Mouse (Mus musculus) neural tube, embryonic 12.5 days (tissue): Measurements from ENCODE around the gene Pdzd2. TPM values are rescaled to one million over a fixed set of nuclear protein-coding genes. Genes with fewer than 3 reads are reported as not detected.

Source experiments
- ATAC-seq: fragments of 200-750 bp; cut with Nextera tagmentation; 2 replicates; pipeline ENCODE4 v1.8.0; 2017; ENCODE audit warnings: low read depth, mild to moderate bottlenecking, moderate TSS enrichment, moderate library complexity; ENCODE audit not compliant: low FRiP score
- H3K27ac ChIP-seq: fragments of 300-500 bp; sonication (generic); 2 replicates; pipeline ENCODE4 v1.5.1; 2016
- H3K27me3 ChIP-seq: fragments of 300-500 bp; sonication (generic); replicated peaks from 2 replicates; pipeline ENCODE4 v1.6.1; 2016; ENCODE audit warnings: mild to moderate bottlenecking
- H3K36me3 ChIP-seq: fragments of 300-500 bp; sonication (generic); 2 replicates; pipeline ENCODE4 v1.6.1; 2016; ENCODE audit warnings: mild to moderate bottlenecking
- H3K4me1 ChIP-seq: fragments of 300-500 bp; sonication (generic); 2 replicates; pipeline ENCODE4 v1.6.1; 2016
- H3K4me2 ChIP-seq: fragments of 300-500 bp; sonication (generic); replicated peaks from 2 replicates; pipeline ENCODE4 v1.6.1; 2016; ENCODE audit warnings: mild to moderate bottlenecking
- H3K4me3 ChIP-seq: fragments of 300-500 bp; sonication (generic); 2 replicates; pipeline ENCODE4 v1.5.1; 2016
- H3K9ac ChIP-seq: fragments of 300-500 bp; sonication (generic); 2 replicates; pipeline ENCODE4 v1.6.1; 2016; ENCODE audit warnings: mild to moderate bottlenecking
- H3K9me3 ChIP-seq: fragments of 300-500 bp; sonication (generic); 2 replicates; pipeline ENCODE4 v1.6.1; 2016; ENCODE audit warnings: mild to moderate bottlenecking
- WGBS: fragments of 180-500 bp; shearing (Covaris S2); methylation state at CpG from one replicate; pipeline ENCODE4 v1.1.7; 2016; 5-methylcytosine and 5-hydroxymethylcytosine counted together
- polyA plus RNA-seq: library from polyadenylated mRNA; unstranded; fragments of >200 nt; fragmentation: Nextera tagmentation; extraction: Ambion mirVana; gene quantifications from 2 replicates; pipeline ENCODE4 v1.2.1, GENCODE M21; 2016

Gene Pdzd2
- polyA plus RNA-seq, 1 experiment from 2014 or later = 7.3 TPM

DNA sequence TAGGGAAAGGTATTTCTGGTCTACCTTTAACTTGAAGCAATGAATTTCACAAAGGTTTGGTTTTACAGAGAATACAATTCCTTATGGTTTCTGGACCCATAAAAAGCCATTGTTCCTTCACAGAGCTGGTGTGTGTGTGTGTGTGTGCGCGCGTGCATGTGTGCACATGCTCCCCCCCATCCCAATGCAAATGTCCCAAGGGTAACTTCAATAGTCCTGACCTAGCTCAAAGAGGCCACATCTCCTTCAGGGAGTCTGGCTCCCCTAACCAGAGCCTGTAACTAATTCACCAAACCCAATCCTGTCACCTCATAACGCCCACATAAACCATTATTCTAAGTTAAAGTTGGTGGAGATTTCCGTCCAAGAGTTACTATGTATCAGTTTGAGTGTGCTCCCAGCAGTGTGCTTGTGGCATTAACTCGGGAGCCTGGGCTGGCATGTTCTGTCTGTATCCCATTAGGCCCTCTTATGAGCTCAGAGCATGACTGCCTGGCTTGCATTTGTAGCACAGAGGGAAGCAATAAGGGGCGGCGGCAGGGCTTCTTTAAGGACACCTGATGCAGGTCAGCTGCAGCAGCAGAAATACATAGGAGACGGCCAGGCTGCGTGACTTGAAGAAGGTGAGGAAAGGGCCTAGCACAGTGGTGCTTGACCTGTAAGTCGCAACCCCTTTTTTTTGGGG lies 200.0 kb downstream of the Pdzd2 start:
- H3K4me3 ChIP-seq = no peak overlapping the region
- H3K27me3 ChIP-seq = no peaks in the 10 kb centered on the region
- ATAC-seq = no peak
- no peaks in the 10 kb centered on the region for H3K4me1 ChIP-seq
- no peaks in the 10 kb centered on the region for H3K9me3 ChIP-seq
- 88% methylated on average over 11 of the region's 11 CpGs for WGBS
- H3K9ac ChIP-seq = no peak overlapping the region
- H3K27ac ChIP-seq = no peak overlapping the region
- H3K4me2 ChIP-seq = no peak overlapping the region
- H3K36me3 ChIP-seq = no peaks in the 10 kb centered on the region

DNA sequence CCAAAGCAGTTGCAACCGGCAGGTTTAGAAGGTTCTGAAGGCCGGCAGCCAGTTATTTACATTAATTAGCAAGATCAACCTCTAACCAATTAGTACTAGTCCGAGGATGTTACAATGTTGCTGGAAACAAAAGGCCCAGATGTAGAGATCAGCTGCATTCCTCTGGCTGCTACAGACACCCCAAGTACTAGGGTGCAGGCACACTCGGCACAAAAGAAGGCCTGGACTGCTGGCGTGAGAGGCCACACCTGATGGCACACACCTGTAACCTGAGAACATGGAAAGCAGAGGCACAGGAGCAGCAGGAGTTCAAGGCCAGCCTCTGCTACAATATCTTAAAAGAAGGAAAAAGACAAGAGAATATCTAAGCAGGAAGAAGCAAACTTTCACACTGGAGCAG lies 206.5 kb downstream of the Pdzd2 start:
- 86% methylated on average over 5 of the region's 5 CpGs for WGBS
- Histone ChIP-seq H3K9ac (no peak overlapping the region), H3K27ac (no peak overlapping the region), H3K36me3 (no peaks in the 10 kb centered on the region), H3K4me2 (no peak overlapping the region), H3K4me1 (no peaks in the 10 kb centered on the region), H3K27me3 (no peaks in the 10 kb centered on the region), H3K4me3 (no peak overlapping the region), H3K9me3 (no peaks in the 10 kb centered on the region)
- no peak for ATAC-seq

DNA sequence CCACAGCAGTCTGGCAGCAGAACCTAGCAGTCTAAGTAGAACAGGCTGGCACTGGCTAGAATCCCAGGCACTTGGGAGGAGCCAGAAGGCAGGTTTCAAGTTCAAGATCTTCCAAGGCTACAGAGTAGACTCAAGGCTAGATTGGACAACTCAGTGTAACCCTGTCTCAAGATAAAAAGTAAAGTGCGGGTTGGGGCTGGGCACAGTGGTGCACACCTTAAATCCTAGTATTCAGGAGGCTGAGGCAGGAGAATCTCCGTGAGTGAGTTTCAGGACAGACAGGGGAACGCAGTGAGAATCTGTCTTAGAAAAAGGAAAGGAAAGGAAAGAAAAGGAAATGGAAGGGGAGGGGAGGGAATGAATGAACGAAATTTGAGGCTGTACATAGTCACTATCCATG lies 207.2 kb downstream of the Pdzd2 start:
- ATAC-seq = no peak
- 90% methylated on average over 4 of the region's 4 CpGs for WGBS
- Histone ChIP-seq H3K27me3 (no peaks in the 10 kb centered on the region), H3K27ac (no peak overlapping the region), H3K36me3 (no peaks in the 10 kb centered on the region), H3K4me3 (no peak overlapping the region), H3K4me2 (no peak overlapping the region), H3K4me1 (no peaks in the 10 kb centered on the region), H3K9ac (no peak overlapping the region), H3K9me3 (no peaks in the 10 kb centered on the region)

DNA sequence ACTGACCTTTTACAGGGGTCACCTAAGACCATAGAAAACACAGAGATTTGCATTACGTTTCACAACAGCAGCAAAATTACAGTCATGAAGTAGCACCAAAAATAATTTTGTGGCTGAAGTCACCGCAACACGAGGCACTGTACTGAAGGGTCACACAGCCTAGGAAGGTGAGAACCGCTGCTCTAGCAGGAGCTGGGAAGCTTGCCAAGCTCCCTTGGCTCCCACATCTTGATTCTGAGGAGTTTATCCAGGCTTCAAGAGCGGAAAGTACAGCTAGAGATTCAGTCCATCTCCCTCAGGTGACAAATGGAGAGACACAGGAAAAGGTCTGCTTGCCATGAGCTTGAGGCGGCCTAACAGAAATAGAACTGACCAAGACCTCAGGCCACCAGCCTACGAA lies 216.9 kb downstream of the Pdzd2 start:
- Histone ChIP-seq H3K27ac (no peak overlapping the region), H3K4me1 (peaks cover 7% of the 10 kb centered on the region; the same call in 1 of the 2 replicates), H3K9me3 (no peaks in the 10 kb centered on the region), H3K9ac (no peak overlapping the region), H3K4me2 (no peak overlapping the region), H3K36me3 (no peaks in the 10 kb centered on the region), H3K27me3 (no peaks in the 10 kb centered on the region), H3K4me3 (no peak overlapping the region)
- WGBS = 86% methylated on average over 7 of the region's 7 CpGs
- no peak for ATAC-seq

- Histone ChIP-seq H3K9ac (no peak overlapping the region), H3K36me3 (no peaks in the 10 kb centered on the region), H3K4me2 (no peak overlapping the region), H3K9me3 (no peaks in the 10 kb centered on the region), H3K27ac (no peak overlapping the region), H3K4me3 (no peak overlapping the region), H3K27me3 (no peaks in the 10 kb centered on the region), H3K4me1 (peaks cover 11% of the 10 kb centered on the region; the same call in 1 of the 2 replicates)
- ATAC-seq = 0 out of 2 replicates have a peak, but pooled peaks have one; percentile 38
- 75% methylated on average over 9 of the region's 9 CpGs for WGBS
These were observed 219.4 kb downstream of the Pdzd2 start for GRCm38 (mm10) chr15:12520292-12520691.

GRCm38 (mm10) chr15:12518370-12518973 lies 221.3 kb downstream of the Pdzd2 start:
- no peak for ATAC-seq
- no peak overlapping the region for H3K4me2 ChIP-seq
- H3K4me3 ChIP-seq = no peak overlapping the region
- no peak overlapping the region for H3K27ac ChIP-seq
- H3K36me3 ChIP-seq = no peaks in the 10 kb centered on the region
- H3K4me1 ChIP-seq = peaks cover 11% of the 10 kb centered on the region; the same call in 1 of the 2 replicates
- no peak overlapping the region for H3K9ac ChIP-seq
- H3K27me3 ChIP-seq = no peaks in the 10 kb centered on the region
- H3K9me3 ChIP-seq = no peaks in the 10 kb centered on the region
- 63% methylated on average over 14 of the region's 14 CpGs for WGBS

- WGBS = 59% methylated on average over 9 of the region's 9 CpGs
- ATAC-seq = no peak
These were observed 222.4 kb downstream of the Pdzd2 start for GRCm38 (mm10) chr15:12517314-12517813.

DNA sequence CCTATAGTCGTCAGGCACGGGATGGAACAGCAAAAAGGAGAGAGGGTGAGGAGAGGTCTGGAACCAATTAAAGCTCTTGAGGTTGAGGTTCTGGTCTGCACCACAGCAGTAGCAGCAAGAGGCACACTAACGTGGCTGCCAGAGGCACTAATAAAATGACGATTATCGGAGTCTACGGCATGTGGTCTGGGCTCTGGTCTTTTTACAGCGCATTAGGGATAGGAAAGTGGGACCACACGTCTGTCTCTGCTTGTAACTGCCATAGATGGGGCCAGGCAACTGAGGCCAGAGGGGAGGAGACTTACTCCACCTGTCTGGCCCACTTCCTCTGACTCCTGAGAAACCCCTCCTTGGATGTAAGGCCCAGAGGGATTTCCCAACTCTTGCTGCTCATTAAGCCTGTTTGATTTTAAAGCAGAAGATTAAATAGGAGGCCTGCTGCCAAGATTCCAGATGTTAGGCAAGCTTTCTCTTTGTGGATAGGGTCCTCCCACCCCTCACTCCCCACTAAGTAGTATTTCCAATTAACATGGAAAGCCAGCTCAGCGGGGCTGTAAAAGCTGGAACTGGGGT lies 224.4 kb downstream of the Pdzd2 start:
- Histone ChIP-seq H3K36me3 (no peaks in the 10 kb centered on the region), H3K4me2 (no peak overlapping the region), H3K27me3 (no peaks in the 10 kb centered on the region), H3K9ac (no peak overlapping the region), H3K4me1 (peaks cover 11% of the 10 kb centered on the region; the same call in 1 of the 2 replicates), H3K27ac (no peak overlapping the region), H3K4me3 (no peak overlapping the region), H3K9me3 (no peaks in the 10 kb centered on the region)
- WGBS = 55% methylated on average over 9 of the region's 9 CpGs
- no peak for ATAC-seq

More at GRCm38 (mm10) chr15:12517314-12517813, 222.4 kb downstream of the Pdzd2 start:
- no peaks in the 10 kb centered on the region for H3K9me3 ChIP-seq
- no peak overlapping the region for H3K27ac ChIP-seq
- H3K36me3 ChIP-seq = no peaks in the 10 kb centered on the region
- no peak overlapping the region for H3K9ac ChIP-seq
- H3K27me3 ChIP-seq = no peaks in the 10 kb centered on the region
- peaks cover 11% of the 10 kb centered on the region; the same call in 1 of the 2 replicates for H3K4me1 ChIP-seq
- H3K4me2 ChIP-seq = no peak overlapping the region
- H3K4me3 ChIP-seq = no peak overlapping the region

GRCm38 (mm10) chr15:12513526-12513925 lies 226.2 kb downstream of the Pdzd2 start:
- Histone ChIP-seq H3K27me3 (no peaks in the 10 kb centered on the region), H3K4me1 (peaks cover 11% of the 10 kb centered on the region; the same call in 1 of the 2 replicates), H3K36me3 (no peaks in the 10 kb centered on the region), H3K9me3 (no peaks in the 10 kb centered on the region), H3K4me3 (no peak overlapping the region), H3K27ac (no peak overlapping the region), H3K4me2 (no peak overlapping the region), H3K9ac (no peak overlapping the region)
- WGBS = 83% methylated on average over 9 of the region's 9 CpGs
- no peak for ATAC-seq

- 92% methylated on average over 10 of the region's 10 CpGs for WGBS
- no peak for ATAC-seq
- no peaks in the 10 kb centered on the region for H3K9me3 ChIP-seq
These were observed 230.9 kb downstream of the Pdzd2 start for GRCm38 (mm10) chr15:12508765-12509377.

DNA sequence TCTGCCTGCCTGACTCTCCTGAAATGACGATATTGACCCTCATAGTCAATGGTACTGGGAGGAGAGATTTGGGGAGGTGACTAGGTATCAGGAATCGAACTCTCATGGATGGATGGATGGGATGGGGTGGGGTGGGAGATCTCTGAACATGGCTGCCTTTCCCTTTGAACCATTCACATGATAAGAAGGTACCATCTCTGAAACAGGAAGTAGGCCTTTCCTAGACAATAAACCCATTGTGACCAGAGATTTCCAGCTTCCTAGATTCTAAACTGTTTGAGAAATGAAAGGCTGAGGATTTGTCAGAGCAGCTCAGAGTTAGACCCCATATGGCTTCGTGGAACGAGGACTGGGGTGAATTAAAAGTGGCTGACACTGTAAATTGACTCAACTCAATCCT lies 232.2 kb downstream of the Pdzd2 start:
- H3K4me1 ChIP-seq = peaks cover 8% of the 10 kb centered on the region
- H3K9me3 ChIP-seq = no peaks in the 10 kb centered on the region
- no peak overlapping the region for H3K4me3 ChIP-seq
- no peak overlapping the region for H3K4me2 ChIP-seq
- ATAC-seq = no peak
- H3K36me3 ChIP-seq = no peaks in the 10 kb centered on the region
- H3K27me3 ChIP-seq = no peaks in the 10 kb centered on the region
- WGBS = 77% methylated on average over 4 of the region's 4 CpGs
- no peak overlapping the region for H3K27ac ChIP-seq
- no peak overlapping the region for H3K9ac ChIP-seq

More at GRCm38 (mm10) chr15:12508765-12509377, 230.9 kb downstream of the Pdzd2 start:
- Histone ChIP-seq H3K4me3 (no peak overlapping the region), H3K36me3 (no peaks in the 10 kb centered on the region), H3K9ac (no peak overlapping the region), H3K27me3 (no peaks in the 10 kb centered on the region), H3K4me2 (no peak overlapping the region), H3K27ac (no peak overlapping the region), H3K4me1 (peaks cover 8% of the 10 kb centered on the region)

GRCm38 (mm10) chr15:12506514-12506913 lies 233.2 kb downstream of the Pdzd2 start:
- 80% methylated on average over 10 of the region's 10 CpGs for WGBS
- H3K4me1 ChIP-seq = peaks cover 8% of the 10 kb centered on the region
- no peak overlapping the region for H3K4me2 ChIP-seq
- no peak overlapping the region for H3K27ac ChIP-seq
- no peaks in the 10 kb centered on the region for H3K36me3 ChIP-seq
- H3K9me3 ChIP-seq = no peaks in the 10 kb centered on the region
- ATAC-seq = no peak
- H3K27me3 ChIP-seq = no peaks in the 10 kb centered on the region
- no peak overlapping the region for H3K9ac ChIP-seq
- no peak overlapping the region for H3K4me3 ChIP-seq
